Mouse (Mus musculus) ES-E14 (cell line): ENCODE results near the gene Plcxd1. TPM values are rescaled to one million over a fixed set of nuclear protein-coding genes. Genes with fewer than 3 reads are reported as not detected.
"Not testable (repeated sequence)": the region's sequence is repeated elsewhere in the genome, so short reads cannot be mapped to it uniquely, and the experiment has no call there.

Experiments used
- DNase-seq: peaks from one replicate; pipeline ENCODE4 v3.0.0-alpha.2; 2013; ENCODE audit warnings: low read depth, low spot score
- H3K27ac ChIP-seq: 2 replicates; pipeline ENCODE4 v1.5.1; 2012; ENCODE audit warnings: low read depth, mild to moderate bottlenecking, low read length, moderate library complexity, mixed read lengths; ENCODE audit not compliant: poor library complexity, insufficient read depth, severe bottlenecking
- H3K36me3 ChIP-seq: 2 replicates; pipeline ENCODE4 v1.6.1; 2012; ENCODE audit warnings: mild to moderate bottlenecking, low read length, moderate library complexity, mixed read lengths; ENCODE audit not compliant: control insufficient read depth, poor library complexity, insufficient read depth, severe bottlenecking
- H3K4me1 ChIP-seq, 2 experiments: fragments of 150-350 bp in 1 of 2; sonication (generic) in 1 of 2; 2 replicates each; pipeline ENCODE4 v1.6.1; 2012; ENCODE audit warnings: low read length in 2 of 2, mild to moderate bottlenecking in 1 of 2, mixed read lengths in 1 of 2; ENCODE audit not compliant: control insufficient read depth in 2 of 2, insufficient read depth in 2 of 2, poor library complexity in 1 of 2
- H3K4me3 ChIP-seq, 2 experiments: fragments of 150-350 bp in 1 of 2; sonication (generic) in 1 of 2; 2 replicates each; pipeline ENCODE4 v1.5.1; 2012; ENCODE audit warnings: low read length in 2 of 2, low read depth in 1 of 2, mild to moderate bottlenecking in 1 of 2, mixed read lengths in 1 of 2; ENCODE audit not compliant: insufficient read depth in 1 of 2, poor library complexity in 1 of 2, severe bottlenecking in 1 of 2
- H3K9ac ChIP-seq: 2 replicates; pipeline ENCODE4 v1.6.1; 2012; ENCODE audit warnings: low read depth, mild to moderate bottlenecking, low read length, mixed read lengths; ENCODE audit not compliant: poor library complexity, insufficient read depth, severe bottlenecking
- H3K9me3 ChIP-seq: fragments of 150-350 bp; sonication (generic); 2 replicates; pipeline ENCODE4 v1.6.1; 2012; ENCODE audit warnings: low read depth, mild to moderate bottlenecking, low read length; ENCODE audit not compliant: control insufficient read depth, insufficient read depth
- CHD2 ChIP-seq: IDR thresholded peaks from 2 replicates; pipeline ENCODE4 v1.6.1; 2014; ENCODE audit warnings: mild to moderate bottlenecking, low read depth, low read length, inconsistent platforms
- HCFC1 ChIP-seq: IDR thresholded peaks from 2 replicates; pipeline ENCODE4 v1.6.1; 2012; ENCODE audit warnings: low read length, inconsistent platforms, borderline replicate concordance; ENCODE audit not compliant: insufficient read depth
- MAFK ChIP-seq: IDR thresholded peaks from 2 replicates; pipeline ENCODE4 v1.6.1; 2014; ENCODE audit warnings: mild to moderate bottlenecking, low read depth, low read length, inconsistent platforms; ENCODE audit not compliant: insufficient read depth
- ZC3H11A ChIP-seq: IDR thresholded peaks from 2 replicates; pipeline ENCODE4 v1.6.1; 2012; ENCODE audit warnings: low read depth, mild to moderate bottlenecking, inconsistent platforms, low read length, borderline replicate concordance
- ZNF384 ChIP-seq: IDR thresholded peaks from 2 replicates; pipeline ENCODE4 v1.6.1; 2012; ENCODE audit warnings: low read depth, low read length, inconsistent platforms
- in situ Hi-C, 2 experiments: fragments of 600-800 bp; cut with MboI; formaldehyde crosslinking; loops; one replicate each; pipeline ENCODE4 v1.15.1; 2025; ENCODE audit warnings: low sequenced_read_pairs in 2 of 2, inconsistent platforms in 1 of 2; ENCODE audit not compliant: unreplicated experiment in 2 of 2
- total RNA-seq: library from RNA; depleted of rRNA; stranded (reverse); fragments of 300-350 nt; gene quantifications from 2 replicates; pipeline ENCODE4 v1.2.3, GENCODE M21; 2012

Plcxd1 gene
- total RNA-seq, 1 experiment: 18.3 TPM

DNA sequence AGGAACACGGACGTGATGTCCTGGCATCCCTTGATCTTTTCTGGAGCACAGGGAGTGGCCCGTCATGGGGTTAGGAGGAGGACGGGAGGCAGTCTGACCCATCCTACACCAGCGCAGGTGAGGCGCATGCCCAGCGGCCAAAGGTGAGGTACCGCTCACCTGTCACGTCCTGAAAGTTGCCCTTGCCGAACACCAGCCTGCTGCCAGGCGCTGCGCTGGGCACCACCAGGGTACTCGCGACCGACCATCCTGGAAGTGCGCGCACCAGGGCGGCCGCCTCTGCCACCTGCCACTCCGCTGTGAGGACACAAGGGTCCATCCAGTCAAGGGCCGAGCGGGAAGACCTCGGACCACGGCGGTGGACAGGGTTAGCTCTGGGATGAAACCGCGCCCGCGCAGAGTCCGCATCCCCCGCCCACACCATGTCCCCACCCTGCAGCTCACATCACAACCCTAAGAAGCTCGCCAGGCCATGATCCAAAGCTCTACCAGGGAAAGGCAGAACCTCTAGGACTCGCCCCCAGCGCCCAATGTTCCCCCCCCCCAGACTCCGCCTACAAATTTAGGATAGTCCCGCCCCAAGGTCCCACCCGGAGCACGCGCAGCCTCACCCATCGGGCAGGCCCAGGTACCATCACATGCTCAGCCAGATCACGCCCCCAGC lies 7.3 kb downstream of the Plcxd1 start:
- Histone ChIP-seq H3K4me1 (peaks cover 0 to 30% of the 10 kb centered on the region in 2 experiments; a peak in 2 of 4 replicates), H3K9me3 (no peaks in the 10 kb centered on the region), H3K27ac (peak overlapping the region; percentile 100), H3K4me3 (peak overlapping the region; percentile 83 to 99), H3K36me3 (peaks cover 48% of the 10 kb centered on the region), H3K9ac (peak overlapping the region; percentile 98)
- in situ Hi-C loops: no loop called here
- DNase-seq: no peak
- no peak for TF ChIP-seq MAFK
- no peak for TF ChIP-seq HCFC1
- TF ChIP-seq CHD2: no peak
- no peak for TF ChIP-seq ZNF384
- TF ChIP-seq ZC3H11A: no peak

DNA sequence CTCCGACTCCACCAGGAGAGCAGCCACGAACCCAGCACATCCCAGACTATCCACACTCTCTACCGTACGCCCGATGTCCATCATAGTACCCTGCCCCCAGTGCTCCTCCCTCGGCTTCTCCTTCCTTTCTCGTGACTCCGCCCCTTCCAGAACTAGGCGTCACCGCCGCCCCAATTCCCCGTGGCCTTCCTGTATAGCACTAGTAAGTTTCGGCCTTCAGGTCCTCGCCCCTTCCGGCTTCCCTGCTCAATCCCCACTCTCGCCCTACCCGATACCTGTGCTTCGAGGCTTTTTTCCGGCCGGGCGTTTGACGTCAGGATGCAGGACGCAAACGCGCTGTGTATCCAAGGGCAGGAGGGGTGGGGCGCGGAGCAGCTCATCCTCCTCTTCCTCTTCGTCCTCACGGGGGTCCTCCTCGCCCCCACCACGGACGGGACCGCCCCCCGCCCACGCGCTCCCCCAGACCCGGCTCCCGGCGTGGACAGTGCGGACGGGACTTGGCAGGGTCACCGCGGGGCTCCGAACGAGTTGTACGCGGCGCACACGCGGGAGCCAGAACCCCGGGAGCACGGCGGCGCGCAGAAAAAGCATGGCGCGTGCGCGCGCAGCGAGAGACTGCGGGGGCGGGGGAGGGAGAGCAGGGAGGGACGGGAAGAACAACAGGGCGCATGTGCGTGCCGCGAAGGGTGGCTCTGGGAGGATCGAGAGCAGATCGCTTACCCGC lies 8.0 kb downstream of the Plcxd1 start, which contains the start of gene Gtpbp6:
Gene Gtpbp6, minus strand, starts transcription at position 617 of the 724 bp plus-strand sequence.
- DNase-seq: peak; percentile 98
- Histone ChIP-seq H3K27ac (peak within 1 kb of the TSS; percentile 100), H3K4me1 (peaks cover 0 to 25% of the 10 kb centered on the region in 2 experiments; a peak in 2 of 4 replicates), H3K36me3 (peaks cover 42% of the 10 kb centered on the region), H3K9ac (peak within 1 kb of the TSS; percentile 98), H3K4me3 (peak within 1 kb of the TSS; percentile 83 to 99), H3K9me3 (no peaks in the 10 kb centered on the region)
- in situ Hi-C loops: no loop called here
- TF ChIP-seq HCFC1 (no peak), MAFK (no peak)

DNA sequence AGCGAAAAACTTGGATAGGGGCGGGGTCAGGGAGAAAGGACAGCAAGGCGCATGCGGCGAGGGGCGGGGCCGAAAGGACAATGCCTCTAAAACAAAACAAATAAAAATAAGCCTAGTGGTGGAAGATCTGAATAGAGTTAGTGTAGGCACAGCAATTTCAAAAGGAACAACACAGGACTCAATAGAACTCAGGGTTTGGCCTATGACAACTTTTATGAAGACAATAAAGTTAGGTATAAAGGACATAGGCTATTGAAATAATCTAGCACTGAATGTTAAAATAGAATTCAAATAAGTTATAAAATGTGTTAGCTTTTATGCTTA lies 8.5 kb downstream of the Plcxd1 start:
- no peak for TF ChIP-seq ZNF384
- no peak for TF ChIP-seq MAFK
- no peak for TF ChIP-seq CHD2
- no peak for DNase-seq
- Histone ChIP-seq H3K9ac (no peak overlapping the region), H3K36me3 (peaks cover 37% of the 10 kb centered on the region), H3K9me3 (no peaks in the 10 kb centered on the region), H3K4me1 (peaks cover 0 to 25% of the 10 kb centered on the region in 2 experiments; a peak in 2 of 4 replicates), H3K27ac (no peak overlapping the region; the same call in 1 of the 2 replicates), H3K4me3 (peak overlapping the region in 1 of 2 experiments; percentile 83; a peak in 2 of 4 replicates)
- in situ Hi-C loops: no loop called here

DNA sequence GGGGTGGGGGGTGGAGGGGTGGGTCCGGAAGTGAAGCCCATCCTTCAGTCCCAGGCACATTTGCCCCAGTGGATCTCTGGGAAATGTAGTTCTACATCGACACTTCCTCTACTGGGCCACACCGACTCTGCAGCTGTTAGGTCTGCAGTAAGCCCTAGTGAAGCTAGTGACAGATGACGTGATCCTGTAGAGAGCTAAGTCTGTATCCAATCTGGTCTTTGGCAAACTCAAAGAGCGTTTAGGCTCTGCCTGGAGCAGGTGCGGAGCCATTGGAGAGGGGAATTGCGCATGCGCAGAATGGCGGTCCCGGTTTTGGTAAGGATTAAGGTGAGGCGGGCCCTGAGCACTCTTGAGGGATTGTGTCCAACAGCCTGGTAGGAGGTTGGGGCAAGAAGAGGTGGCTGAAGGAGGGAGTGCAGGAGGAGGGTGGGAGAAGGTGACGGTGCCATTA lies 10.2 kb downstream of the Plcxd1 start, which contains the start of gene Zfp605:
Gene Zfp605, plus strand, starts transcription at position 102 of the 451 bp plus-strand sequence.
- DNase-seq: peak; percentile 93
- peaks cover 19% of the 10 kb centered on the region for H3K36me3 ChIP-seq
- TF ChIP-seq MAFK (no peak), HCFC1 (peak; percentile 92), ZC3H11A (no peak), CHD2 (0 out of 2 replicates have a peak, but pooled peaks have one; percentile 34)
- no peaks in the 10 kb centered on the region for H3K9me3 ChIP-seq
- H3K27ac ChIP-seq: peak within 1 kb of the TSS; percentile 67
- peak within 1 kb of the TSS; percentile 69 to 93 for H3K4me3 ChIP-seq
- in situ Hi-C loops: no loop called here
- H3K9ac ChIP-seq: peak within 1 kb of the TSS; percentile 79
- peaks cover 0 to 14% of the 10 kb centered on the region in 2 experiments; a peak in 2 of 4 replicates for H3K4me1 ChIP-seq

DNA sequence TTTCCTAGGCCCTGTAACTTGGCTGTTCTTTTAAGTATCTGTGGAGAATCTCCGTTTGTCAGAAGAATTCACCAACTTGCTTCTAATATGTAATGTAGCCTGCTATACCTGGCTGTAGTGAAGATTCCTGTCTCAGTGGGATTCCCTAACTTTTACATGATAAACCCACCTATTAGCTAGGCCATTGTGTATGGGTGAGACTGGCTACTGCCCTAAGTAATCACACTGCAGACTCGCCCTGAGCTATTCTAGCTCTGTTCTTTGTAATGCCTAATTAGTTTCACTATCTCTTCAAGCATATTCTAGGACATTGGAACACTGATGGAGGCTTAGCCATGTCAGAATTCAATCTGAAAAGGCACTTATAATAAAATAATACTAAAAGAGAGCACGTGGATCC lies 22.6 kb downstream of the Plcxd1 start:
- peak overlapping the region; percentile 63; the same call in 1 of the 2 replicates for H3K27ac ChIP-seq
- DNase-seq, in situ Hi-C loops, H3K36me3 ChIP-seq, H3K9ac ChIP-seq, H3K9me3 ChIP-seq, H3K4me1 ChIP-seq, H3K4me3 ChIP-seq: not testable (repeated sequence)
